Mouse (Mus musculus) thymus, postnatal 14 days (tissue): ENCODE measurements around the gene Mmp27.

Source experiments
- DNase-seq: peaks from one replicate; pipeline ENCODE4 v3.0.0; 2021

Mmp27 gene

DNA sequence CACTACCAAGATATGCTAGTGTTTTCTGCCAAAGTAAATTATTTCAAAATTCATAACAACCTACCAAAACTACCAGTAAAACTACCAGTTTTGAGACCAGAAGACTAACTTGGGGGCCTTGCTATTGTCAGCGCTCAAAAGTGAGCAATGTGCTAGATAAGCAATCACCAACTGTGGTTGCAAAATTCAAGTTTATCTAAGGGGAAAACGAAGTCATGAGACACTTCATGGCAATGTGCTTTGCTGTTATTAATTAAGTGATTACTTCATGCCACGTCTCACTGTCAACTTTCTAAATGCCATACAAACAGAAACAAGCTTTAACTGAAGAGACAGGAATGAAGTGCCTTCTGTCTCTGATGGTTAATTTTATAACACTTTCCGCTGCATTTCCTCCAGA is at the start of gene Mmp27:
Gene Mmp27 (plus strand): TSS at position 235 of the 400 bp plus-strand sequence.
- DNase-seq: no peak

DNA sequence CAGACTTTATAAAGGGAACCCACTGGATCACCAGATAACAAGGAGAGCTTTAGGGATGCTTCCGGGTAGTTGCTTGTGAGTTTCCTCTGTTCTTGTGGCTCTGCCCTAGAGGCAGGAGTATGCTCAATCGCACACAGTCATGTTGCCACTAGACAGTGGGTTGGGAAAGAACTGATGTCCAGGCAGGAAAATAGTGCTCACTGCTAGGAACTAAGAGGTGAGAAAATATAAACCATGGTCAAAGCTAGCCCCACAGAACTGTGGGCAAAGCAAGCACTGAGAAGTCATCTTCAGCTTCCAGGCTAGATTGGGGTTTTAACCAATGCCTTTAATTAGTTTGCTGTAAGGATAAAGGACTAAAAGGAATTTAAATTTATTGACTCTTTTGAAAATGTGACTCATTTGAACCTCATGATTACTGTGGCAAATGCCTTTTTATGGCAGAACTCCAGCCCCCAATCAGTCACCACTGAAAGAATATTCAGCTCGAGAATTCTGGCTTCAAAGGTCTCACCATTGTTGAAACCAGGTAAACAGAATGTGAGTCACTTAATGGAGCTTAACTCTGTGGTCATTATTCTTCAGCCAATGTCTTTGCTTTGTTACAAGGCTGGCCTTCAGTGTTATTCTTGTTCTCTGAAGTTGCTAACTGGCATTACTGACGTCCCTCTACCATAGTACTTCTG is 44.8 kb upstream of the Mmp27 start:
- no peak for DNase-seq

DNA sequence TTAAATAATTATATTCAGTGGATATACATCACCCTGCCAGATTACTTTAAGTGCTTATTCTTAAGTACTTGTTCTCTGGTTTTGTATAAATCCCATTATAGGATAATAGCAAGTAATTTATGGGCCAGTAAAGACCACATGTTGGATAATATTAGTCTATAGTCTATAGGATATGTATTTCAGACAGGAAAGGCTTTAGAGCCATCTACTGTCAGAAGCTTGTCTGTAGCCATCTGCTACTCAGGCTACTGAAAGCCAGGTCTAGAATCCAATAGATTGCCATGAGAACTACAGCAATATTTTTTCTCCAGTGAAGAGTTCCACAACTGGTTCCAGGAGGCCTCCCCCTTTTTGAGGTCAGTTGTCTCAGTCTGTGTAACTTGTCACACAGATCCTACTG is 28.4 kb upstream of the Mmp27 start:
- no peak for DNase-seq

DNA sequence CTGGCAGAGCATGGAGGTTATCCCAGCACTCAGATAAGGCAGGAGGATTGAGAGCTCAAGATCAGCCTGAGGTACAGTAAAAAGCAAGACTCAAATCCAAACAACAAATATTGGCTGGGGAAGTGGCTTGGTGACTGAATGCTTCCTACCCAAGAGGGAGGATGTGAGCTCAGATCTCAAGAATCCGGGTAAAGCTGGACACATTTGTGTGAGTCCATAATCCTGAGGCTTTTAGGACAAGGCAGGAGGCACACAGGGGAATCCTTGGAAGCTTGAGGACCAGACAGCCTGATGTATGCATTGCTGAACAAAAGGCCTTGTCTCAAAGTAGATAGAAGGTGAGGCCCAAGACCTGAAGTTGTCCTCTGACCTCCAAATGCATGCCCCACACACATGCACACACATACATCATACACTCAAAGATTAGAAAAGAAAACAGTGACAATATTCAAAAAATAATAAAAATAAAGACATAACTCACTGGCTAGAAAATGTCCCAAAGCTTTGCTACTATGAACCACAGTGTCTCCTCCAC is 26.2 kb upstream of the Mmp27 start:
- no peak for DNase-seq

DNA sequence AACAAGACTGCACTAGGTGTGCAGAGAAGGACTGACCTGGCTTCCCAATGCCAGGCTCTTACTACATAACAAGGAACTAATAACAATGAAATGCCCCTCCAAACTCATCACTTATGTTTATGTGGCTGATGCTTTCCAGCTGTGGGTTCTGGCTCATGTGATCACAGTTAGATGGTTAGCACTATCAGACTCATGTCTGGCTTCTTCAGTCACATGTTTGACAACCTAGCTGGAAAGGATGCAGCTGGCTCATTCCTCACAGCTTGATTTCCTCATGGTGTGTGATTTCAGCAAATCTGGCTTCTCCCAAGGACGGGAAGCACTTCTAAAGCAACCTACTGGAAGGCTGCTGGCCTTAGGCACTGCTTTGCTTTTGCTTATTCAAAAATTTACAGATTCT is 25.7 kb upstream of the Mmp27 start:
- DNase-seq: no peak

DNA sequence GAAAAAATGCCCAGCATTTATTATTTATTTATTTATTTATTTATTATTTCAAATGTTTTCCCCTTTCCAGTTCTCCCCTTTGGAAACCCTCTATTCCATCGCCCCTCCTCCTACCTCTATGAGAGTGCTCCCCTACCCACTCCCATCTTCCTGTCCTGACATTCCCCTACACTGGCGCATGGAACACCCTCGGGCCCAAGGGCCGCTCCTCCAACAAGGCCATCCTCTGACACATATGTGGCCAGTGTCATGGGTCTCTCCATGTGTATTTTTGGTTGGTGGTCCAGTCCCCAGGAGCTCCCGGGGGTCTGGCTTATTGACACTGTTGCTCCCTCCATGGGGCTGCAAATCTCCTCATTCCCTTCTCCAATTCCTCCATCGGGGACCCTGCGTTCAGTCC is 25.3 kb upstream of the Mmp27 start:
- no peak for DNase-seq

DNA sequence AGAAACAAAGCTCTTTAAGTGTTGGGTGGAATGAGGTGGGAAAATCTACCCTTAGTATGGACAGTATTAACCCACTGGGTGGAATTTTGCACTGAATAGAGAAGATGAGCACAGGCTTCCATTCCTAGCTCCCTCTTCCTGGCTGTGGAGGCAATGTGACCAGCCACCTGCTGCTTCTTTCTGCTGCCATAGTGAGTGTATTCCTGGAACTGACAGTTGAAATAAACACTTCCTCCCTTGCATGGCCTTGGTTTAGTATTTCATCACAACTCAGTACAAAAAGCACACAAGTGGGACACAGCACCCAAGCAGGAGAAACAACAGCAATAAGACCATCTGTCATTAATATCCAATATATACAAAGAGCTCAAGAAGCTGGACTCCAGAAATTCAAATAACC is 19.3 kb upstream of the Mmp27 start:
- DNase-seq: no peak

DNA sequence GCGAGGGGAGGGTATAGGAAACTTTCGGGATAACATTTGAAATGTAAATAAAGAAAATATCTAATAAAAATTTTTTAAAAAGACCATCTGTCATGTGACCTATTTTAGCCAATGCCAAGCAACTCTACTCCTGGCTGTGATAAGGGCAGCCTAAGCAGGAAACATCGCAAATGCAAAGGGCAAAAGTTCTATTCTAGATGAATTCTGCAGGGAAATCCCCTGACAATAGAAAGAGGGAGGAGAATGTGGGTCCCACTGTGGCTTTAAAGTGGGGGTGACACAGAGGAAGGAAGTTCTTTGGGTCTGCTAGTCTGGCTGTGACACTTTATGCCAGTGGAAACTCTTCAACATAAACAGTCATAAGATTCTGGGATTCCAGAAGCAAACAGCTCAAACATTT is 17.7 kb upstream of the Mmp27 start:
- DNase-seq: no peak

DNA sequence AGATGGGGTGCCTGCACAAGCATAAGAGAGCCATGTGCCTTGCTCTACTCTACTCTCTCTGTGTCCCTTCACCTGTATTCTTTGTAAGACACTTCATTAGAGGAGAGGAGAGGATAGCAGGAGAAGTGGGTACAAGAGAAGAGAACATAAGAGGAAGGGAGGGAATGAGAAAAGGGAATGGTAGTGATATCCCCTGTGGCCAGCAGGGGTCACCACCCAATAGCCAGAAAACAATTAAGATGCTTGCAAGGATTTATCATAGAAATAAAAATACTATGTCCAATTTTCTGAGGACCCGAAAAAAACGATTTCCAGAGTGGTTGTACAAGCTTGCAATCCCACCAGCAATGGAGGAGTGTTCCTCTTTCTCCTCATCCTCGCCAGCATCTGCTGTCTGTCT is 16.8 kb upstream of the Mmp27 start:
- peak; percentile 27 for DNase-seq

DNA sequence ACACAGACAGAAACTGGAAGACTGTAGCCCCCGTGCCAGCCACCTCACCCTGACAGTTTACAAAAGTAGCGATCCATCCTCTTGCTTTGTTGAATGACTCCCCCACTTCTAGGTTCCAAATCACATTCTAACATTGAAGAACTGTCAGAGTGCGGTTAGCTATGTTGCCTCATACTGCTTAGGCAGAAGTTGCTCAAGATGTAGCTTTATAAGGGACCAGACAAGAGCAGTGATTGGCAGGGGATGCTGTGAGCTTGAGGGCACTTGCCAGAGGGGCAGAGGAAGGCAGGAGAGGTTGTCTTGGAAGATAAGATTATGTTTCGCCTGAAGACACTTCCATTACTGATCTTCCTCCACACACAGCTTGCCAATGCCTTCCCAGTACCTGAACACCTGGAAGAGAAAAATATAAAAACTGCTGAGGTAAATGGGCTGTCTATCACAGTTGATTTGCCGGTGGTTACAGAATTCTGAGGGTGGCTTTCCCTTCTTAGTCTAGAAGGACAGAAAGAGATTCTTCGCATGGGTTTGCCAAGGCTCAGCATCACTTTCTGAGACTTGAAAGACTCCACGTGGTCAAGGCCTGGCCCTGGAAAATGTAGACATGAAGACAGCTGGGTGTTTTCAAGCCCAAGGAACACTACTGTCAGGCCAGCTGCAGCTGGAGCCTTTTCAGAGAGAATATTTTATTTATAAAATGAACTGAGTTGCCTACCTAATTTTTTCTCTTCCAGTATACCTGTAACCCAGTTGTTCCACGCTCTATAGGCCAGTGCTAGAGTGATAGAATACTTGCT is 12.8 kb upstream of the Mmp27 start, which contains the start of gene Mmp8:
Gene Mmp8 (plus strand): TSS at position 236 of the 797 bp plus-strand sequence.
- no peak for DNase-seq

DNA sequence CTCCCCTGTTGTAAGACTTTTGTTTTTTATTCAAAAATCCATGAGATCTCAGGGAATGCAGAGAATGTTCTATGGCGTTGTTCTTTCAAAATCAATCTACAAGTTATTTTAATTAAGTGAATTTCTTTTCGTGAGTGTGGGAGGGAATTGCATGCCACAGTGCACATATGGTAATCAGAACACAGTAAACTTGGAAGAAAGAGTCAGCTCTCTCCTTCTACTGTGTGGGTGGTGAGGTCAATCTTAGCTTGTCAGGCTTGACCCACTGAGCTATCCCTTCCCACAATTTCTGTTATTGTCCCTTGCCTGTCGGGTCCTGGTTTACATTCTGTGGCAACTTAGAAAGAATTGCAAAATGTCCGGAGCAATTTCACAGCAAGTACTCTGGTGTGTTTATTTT is 11.2 kb upstream of the Mmp27 start:
- no peak for DNase-seq

DNA sequence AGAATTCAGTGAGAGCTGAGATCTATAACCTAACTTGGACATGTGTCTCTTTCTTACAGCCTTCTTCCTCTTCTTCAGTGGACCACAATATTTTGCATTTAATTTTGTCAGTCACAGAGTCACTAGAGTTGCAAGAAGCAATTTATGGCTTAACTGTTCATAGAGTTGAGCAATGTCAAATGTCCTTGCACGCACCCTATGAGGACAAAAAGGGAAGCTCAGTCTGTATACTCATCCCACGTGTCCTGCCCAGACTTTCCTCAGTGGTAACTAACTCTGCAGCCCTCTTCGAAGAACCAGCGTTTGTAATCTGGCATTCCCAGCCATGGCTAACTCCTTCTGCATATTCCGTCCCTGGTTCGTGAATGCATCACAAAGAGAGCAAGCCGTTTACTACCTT is 3.8 kb upstream of the Mmp27 start:
- no peak for DNase-seq

DNA sequence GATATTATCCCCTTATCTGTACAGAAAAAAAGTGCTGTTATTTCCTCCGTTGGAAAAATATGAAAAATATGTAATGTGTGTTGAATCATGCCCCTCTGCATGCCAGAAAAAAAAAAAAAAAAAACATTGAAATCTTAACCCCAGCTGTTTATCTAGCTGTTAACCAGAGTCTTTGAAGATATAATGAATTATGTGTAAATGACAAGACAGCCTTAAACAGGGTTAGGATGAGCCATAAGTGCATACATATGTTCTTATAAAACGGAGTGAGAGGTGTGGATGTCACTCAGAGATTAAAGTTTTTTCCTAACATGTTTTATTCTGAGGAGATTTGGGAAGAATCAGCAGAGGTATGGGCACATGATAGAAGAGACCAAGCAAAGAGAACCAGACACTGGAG is 3.3 kb upstream of the Mmp27 start:
- no peak for DNase-seq

DNA sequence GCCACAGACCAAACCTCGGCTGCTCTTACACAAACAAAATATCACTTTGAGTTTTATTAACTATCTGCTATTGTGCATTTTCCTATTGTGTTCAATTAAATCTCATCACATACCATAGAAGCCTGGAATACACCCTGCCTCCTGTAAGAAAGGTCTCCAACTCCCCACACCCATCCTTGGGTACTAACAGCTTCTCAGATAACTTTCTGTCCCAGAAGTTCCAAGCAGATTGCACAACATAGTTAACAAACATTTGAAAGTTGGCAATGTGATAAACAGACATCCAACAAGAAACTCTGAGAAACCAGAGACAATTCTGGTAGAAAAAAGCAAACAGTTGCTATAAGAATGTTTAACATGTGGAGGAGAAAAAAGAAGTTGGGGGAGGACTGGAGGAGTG is 711 bp upstream of the Mmp27 start:
- no peak for DNase-seq

DNA sequence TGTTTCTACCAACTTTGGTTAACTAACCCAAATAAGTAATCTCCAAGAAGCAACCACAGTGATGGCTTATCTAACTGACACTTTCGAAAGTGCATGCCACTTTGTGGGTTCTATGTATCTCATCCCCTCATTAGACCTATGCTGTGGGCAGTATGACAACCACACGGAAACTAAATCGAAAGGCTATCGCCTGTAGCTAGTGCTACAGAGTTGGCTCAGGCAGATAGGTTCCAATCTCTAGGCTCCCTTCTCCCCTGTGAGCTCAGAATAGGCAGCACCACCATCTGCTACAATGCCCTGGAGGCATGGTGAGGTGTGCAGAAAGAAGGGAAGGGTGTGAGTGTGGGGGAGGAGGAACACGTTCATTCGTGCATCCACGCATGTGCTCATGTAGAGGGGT is 992 bp downstream of the Mmp27 start:
- no peak for DNase-seq

DNA sequence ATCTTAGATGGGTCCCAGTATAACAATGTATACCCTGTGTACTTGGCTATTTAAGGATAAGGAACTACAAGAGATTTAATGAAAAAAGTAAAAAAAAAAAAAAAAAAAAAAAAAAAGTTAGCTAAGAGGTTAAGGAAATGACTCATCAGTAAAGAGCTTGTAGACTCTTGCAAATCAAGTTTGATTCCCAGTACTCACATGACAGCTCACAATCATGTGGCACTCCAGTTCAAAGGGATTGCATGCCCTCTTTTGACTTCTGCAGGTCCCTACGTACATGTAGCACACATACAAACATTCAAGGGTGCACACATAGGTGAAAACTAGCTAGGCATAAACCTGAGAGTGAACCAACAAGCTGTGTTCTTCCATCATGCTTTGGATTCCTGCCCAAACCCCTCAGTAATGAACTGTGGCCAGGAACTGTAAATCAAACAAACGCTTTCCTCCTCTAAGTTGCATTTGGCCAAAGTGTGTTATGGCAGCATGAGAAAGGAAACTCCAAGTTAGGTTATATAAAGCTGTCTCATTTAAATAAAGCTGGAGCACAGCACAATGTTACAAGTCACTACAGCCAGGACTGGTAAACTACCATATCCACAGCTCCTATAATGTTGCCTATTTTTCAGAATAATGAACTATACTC is 1.6 kb downstream of the Mmp27 start:
- no peak for DNase-seq

DNA sequence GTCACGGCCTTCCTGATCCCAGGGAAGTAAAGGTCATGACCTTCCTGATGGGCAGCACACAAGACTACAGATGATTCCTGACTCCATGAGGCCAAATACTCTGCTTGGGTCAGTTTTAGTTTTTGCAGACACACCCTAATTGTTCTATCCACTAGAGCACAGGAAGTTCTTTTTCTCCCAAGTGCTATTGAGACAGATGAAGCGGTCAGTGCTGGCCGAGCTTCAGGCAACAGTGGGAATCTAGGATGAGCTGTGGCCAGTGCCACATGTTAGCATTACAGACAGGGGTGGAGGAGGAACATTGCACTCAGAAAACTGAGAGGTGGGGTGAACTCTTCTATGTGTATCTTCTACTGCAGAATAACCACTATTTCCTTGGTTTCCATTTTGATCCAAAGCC is 4.3 kb downstream of the Mmp27 start:
- DNase-seq: no peak

DNA sequence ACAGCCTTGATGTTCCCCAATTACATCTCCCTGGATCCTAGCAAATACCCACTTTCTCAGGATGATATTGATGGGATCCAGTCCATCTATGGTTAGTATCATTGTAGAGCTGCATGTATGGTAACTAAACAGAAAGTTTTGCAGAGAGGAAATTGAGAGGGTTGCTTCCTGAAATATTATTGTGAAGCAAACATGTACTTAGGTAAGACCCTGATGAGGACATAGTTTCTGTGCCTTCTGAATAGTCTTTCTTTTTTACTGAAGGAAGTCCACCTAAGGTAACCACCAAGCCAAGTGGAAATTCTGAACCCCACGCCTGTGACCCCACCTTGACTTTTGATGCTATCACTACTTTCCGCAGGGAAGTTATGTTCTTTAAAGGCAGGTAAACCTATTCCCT is 6.2 kb downstream of the Mmp27 start:
- DNase-seq: no peak

DNA sequence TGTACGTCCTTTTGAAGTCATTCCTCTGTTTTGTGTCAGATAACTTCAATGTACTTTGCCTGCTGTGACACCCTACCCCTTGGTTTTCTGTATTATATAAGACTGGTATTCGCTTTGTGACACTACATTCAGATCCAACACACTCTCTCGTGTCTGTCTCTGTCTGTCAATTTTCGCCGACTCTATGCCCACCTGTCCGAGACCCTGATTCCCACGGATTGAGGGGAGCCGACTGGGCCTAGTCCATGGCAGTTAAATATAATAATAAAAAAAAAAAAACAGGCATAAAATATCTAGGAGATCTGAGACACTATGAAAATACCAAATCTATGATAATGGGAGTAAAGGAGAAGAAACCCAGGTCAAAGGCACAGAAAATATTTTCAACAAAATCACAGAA is 18.9 kb downstream of the Mmp27 start:
- DNase-seq: no peak

DNA sequence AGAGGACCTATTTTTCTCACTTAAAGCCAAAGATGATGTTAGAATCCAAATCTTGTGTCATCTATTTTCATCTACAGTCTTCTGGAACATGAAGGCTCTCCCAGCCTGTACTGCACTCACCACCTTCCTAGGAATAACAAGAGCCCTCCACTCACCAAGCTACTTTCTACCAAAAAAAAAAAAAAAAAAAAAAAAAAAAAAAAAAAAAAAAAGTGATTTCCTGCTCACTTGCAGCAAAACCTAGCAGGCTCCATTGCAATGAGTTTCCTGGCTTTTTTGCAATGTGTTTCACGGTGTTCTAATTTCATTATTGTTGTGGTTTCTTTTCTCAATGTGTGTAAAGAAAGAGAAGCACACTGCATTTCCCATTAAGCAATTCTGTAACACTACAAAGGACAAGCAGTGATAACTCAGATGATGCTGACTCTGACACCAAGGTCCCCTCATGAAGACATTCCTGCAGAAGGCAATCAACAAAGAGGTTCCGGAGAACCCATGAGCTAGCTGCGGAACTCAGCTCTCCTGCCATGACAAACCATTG is 22.1 kb downstream of the Mmp27 start:
- DNase-seq: no peak

DNA sequence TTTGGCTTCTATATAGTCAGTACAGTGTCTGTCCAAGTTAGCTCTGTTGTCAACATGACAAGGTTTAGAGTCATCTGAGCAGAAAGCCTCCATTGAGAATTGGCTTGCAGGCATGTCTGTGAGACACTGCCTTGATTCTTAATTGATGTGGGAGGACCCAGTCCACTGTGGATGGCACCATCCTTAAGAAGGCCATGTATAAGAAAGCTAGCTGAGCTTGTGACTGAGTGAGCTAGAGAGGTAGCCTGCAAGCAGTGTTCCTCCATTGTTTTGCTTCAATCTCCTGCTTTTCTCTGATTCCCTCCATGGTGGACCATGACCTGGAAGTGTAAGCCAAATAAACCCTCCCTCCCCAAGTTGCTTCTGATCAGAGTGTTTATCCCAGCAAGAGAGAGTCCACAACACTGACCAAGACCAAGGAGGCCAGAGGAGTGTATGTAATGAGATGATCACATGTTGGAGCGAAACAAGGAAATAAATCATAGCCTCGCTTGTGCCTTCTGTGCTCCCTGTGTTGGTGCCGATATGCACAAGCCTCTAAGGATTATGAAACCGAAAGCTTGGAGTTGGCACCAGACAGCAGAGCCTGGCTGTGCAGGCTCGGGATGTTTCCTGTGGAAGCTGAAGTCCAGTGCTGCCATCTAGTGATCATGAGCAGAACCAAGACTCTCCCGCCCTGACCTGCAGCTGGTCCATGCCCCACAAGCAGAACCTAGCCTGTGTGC is 23.8 kb downstream of the Mmp27 start:
- DNase-seq: peak; percentile 76

DNA sequence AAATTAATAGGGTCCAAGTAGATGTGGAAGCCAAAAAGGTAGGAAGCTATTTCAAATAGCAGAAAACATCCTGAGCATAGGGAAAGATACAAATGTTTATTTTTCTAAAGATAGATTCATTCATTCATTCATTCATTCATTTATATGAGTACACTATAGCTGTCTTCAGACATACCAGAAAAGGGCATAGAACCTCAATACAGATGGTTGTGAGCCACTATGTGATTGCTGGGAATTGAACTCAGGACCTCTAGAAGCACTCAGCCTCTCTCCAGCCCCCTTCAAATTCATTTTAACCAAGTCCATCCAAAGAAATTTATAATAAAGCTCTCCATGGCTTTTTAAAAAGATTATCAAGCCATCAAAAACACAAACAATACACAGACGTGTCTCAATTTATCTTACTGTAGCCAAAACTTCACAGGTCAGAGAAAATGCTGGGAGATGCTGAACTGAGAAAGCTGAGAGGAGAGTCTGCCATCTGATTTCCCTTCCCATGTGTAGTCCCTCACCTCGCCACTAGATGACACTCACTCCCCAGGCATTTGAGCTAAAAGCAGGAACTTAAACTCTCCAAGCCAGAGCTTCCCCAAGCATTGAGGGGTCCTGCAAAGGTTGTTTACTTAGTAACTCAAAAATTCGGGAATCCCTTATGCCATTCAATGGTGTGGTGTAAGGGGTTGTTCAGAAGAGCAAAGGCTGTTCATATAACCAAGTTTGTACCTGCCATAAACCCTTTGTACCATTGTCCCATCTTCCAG is 32.0 kb downstream of the Mmp27 start:
- peak; percentile 74 for DNase-seq
